Mouse (Mus musculus): ENCODE measurements at regions not wholly inside any gene's neighbourhood (a gene's known extent, or its start where the extent isn't known, plus 50 kb on each side); places are given as distances from the start of the nearest gene placed in this dataset.
"Not testable (repeated sequence)": the region's sequence is repeated elsewhere in the genome, so short reads cannot be mapped to it uniquely, and the experiment has no call there.

DNA sequence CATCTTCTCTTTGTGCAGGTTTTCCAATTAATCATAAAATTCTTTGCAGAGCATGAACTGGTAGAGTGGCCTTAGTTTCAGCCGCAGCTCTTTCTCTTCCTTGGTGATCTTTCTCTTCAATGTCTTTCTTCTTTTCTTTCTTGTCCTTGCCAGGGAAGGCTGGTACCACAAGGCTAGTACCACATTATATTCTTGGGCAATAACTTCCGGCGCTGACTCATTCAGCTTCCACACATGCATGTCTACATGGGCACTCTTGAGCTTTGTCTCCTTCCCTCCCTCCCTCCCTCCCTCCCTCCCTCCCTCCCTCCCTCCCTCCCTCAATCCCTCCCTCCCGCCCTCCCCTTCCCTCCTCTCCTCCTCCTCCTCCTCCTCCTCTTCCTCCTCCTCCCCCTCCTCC, 98.1 kb upstream of the Pwp1 start:
- not testable (repeated sequence) for DNase-seq

GRCm38 (mm10) chr10:85731796-85732388, 97.4 kb upstream of the Pwp1 start:
- peak; percentile 15 for DNase-seq

- no peak for DNase-seq
These were observed 91.5 kb upstream of the Pwp1 start for GRCm38 (mm10) chr10:85737796-85738195.

- DNase-seq = no peak
These were observed 90.3 kb upstream of the Pwp1 start for GRCm38 (mm10) chr10:85739008-85739407.

DNA sequence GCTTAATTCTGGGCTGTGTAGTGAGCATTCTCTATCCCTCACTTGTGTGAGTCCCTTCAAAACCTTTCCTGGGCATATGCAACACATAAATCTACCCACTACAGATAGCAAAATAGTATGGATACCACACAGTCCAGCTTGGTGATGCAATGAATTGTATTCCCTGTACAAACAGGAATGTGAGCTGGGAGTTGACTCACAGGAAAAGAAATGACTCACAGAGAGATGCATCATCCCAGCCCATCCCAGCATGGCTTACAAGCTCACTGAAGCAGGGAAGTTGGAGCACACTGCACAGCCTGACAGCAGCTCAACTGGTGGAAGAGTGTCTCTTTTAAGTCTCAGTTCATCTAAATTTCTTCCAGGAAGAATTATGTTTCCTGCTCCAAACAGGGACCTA, 89.7 kb upstream of the Pwp1 start:
- DNase-seq = not testable (repeated sequence)

GRCm38 (mm10) chr10:85741972-85742371, 87.3 kb upstream of the Pwp1 start:
- no peak for DNase-seq

- not testable (repeated sequence) for DNase-seq
These were observed 83.9 kb upstream of the Pwp1 start for GRCm38 (mm10) chr10:85745390-85745789.

- not testable (repeated sequence) for DNase-seq
These were observed 83.5 kb upstream of the Pwp1 start for GRCm38 (mm10) chr10:85745818-85746217.

GRCm38 (mm10) chr10:85749549-85749948, 79.7 kb upstream of the Pwp1 start:
- not testable (repeated sequence) for DNase-seq

- no peak for DNase-seq
These were observed 54.3 kb upstream of the Pwp1 start for GRCm38 (mm10) chr10:85775035-85775434.

Measured in kidney, adult 11 months (tissue).